Mouse (Mus musculus) E14TG2a.4 (cell line): ENCODE measurements at regions not wholly inside any gene's neighbourhood (a gene's known extent, or its start where the extent isn't known, plus 50 kb on each side); places are given as distances from the start of the nearest gene placed in this dataset.

Experiments
- H3K27me3 ChIP-seq: 2 replicates; pipeline ENCODE4 v1.6.1; 2014; ENCODE audit warnings: low read length, control low read depth; ENCODE audit not compliant: insufficient read depth
- H3K36me3 ChIP-seq: 2 replicates; pipeline ENCODE4 v1.6.1; 2014; ENCODE audit warnings: low read length, control low read depth; ENCODE audit not compliant: insufficient read depth
- H3K4me1 ChIP-seq: replicated peaks from 2 replicates; pipeline ENCODE4 v1.6.1; 2014; ENCODE audit warnings: low read depth, low read length, control low read depth
- H3K4me3 ChIP-seq: replicated peaks from 2 replicates; pipeline ENCODE4 v1.5.1; 2014; ENCODE audit warnings: mild to moderate bottlenecking, low read length
- H3K9me3 ChIP-seq: 2 replicates; pipeline ENCODE4 v1.6.1; 2014; ENCODE audit warnings: low read length, control low read depth
- CTCF ChIP-seq: conservative IDR thresholded peaks from 2 replicates; pipeline ENCODE4 v1.5.1; 2014; ENCODE audit warnings: low read length
- NANOG ChIP-seq: IDR thresholded peaks from 2 replicates; pipeline ENCODE4 v1.6.1; 2014; ENCODE audit warnings: borderline replicate concordance, low read length, mixed read lengths
- POU5F1 ChIP-seq: IDR thresholded peaks from 2 replicates; pipeline ENCODE4 v1.6.1; 2014; ENCODE audit warnings: low read length, borderline replicate concordance

DNA sequence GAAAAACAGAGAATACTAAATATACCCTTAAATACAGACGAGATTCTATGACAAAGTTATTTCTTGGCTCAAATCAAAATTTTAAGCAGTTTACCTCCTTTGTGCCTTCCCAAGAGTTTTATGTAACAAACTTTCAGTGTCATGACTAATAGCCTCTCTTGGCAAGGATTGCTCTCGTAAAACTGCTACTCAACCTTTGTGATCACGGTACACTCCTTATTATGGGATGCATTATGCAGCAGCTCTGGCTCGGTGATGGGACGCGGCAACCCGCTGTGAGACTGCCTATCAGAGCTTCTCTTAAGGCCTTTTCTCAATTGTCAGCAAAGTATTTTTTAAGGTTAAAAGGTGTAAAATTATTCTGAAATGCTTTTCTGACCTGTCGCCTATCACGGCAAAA lies 59.8 kb upstream of the Spaca7 start:
- no peak for TF ChIP-seq POU5F1
- TF ChIP-seq CTCF: no peak
- no peak for TF ChIP-seq NANOG
- no peaks in the 10 kb centered on the region for H3K36me3 ChIP-seq

DNA sequence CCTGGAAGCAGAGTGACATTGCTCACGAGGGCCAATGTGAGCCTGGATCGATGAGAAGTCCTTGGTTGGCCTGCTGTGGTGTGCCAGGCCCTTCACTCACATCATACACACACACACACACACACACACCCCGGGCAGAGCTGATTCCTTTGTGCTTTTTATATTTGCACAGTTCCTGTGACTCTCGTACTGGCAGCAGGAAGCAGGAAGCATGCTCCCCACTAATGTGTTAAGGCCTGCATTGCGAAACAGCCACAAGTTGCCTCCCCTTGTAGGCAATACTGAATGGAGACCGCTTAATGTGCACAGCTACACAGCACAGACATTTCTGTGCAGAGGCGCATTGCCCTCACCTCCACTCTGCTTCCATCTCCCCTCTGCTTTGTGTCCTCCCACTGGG lies 58.7 kb upstream of the Spaca7 start:
- Histone ChIP-seq H3K4me1 (peaks cover 72% of the 10 kb centered on the region), H3K4me3 (no peak overlapping the region), H3K27me3 (no peaks in the 10 kb centered on the region), H3K36me3 (no peaks in the 10 kb centered on the region), H3K9me3 (peaks cover under 1% of the 10 kb centered on the region; the same call in 1 of the 2 replicates)
- TF ChIP-seq NANOG: no peak
- TF ChIP-seq POU5F1: no peak
- TF ChIP-seq CTCF: no peak

More for the DNA sequence above, 59.8 kb upstream of the Spaca7 start:
- no peaks in the 10 kb centered on the region for H3K9me3 ChIP-seq
- no peak overlapping the region for H3K4me3 ChIP-seq
- H3K4me1 ChIP-seq: peaks cover 76% of the 10 kb centered on the region
- no peaks in the 10 kb centered on the region for H3K27me3 ChIP-seq

DNA sequence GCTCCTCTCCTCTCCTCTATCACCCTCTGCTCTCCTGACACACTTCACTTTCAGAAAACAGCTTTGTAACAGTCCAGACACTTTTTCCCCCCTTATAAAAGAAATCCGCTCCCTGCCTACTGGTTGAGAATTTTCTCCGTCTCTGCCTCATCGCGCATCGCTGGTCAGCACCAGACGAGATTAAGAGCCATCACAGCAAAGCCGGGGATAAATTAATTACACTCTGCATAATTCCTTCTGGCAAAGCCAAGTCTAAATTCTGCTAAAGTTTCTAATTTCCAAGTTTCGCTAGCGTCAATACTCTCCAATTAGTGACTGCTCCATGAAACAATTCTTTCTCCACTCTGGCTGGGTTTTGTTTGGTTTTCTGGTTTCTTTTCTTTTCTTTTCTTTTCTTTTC lies 51.2 kb upstream of the Spaca7 start:
- H3K9me3 ChIP-seq: peaks cover 6% of the 10 kb centered on the region

More for the DNA sequence above, 51.2 kb upstream of the Spaca7 start:
- H3K27me3 ChIP-seq: peaks cover 3% of the 10 kb centered on the region; the same call in 1 of the 2 replicates
- H3K4me1 ChIP-seq: peaks cover 46% of the 10 kb centered on the region
- no peak overlapping the region for H3K4me3 ChIP-seq
- TF ChIP-seq CTCF: no peak
- TF ChIP-seq NANOG: no peak
- no peak for TF ChIP-seq POU5F1
- H3K36me3 ChIP-seq: no peaks in the 10 kb centered on the region
